9 mouse cellular contexts compared by ENCODE assay signal in genomic region chr1:52098618-52099232, GRCm38 (mm10). TPM values are rescaled to one million over a fixed set of nuclear protein-coding genes. Genes with fewer than 3 reads are reported as not detected.
DNase-seq lines count a peak whose midpoint lies in the region; ATAC-seq and TF ChIP-seq lines count a peak whose summit lies in the region.
"Had no signal": no experiment of that assay in that cellular context is flagged by ENCODE, and none has a peak within 500 bp of the region (broad histone marks: within the 10 kb centered on the region; RNA-seq: fewer than 3 reads in every experiment).

No protein-coding gene starts in this region.

- peak; percentile 18 to 44 for DNase-seq in adrenal gland, postnatal 36 days
- no peak for DNase-seq in adrenal gland, adult 18-20 months (ENCODE audit: low spot score in 2 of 2)
- peak; percentile 23 to 61 for DNase-seq in layer of hippocampus, adult 2 months (ENCODE audit: low spot score in 2 of 2)
- DNase-seq in layer of hippocampus, adult 9-10 months (ENCODE audit: low spot score): no peak
- DNase-seq in T-cell, adult 2 months (ENCODE audit: low spot score): peak; percentile 57
- DNase-seq in urinary bladder, adult 18-20 months (ENCODE audit: low spot score in 2 of 2): no peak

- peak; percentile 84 for ATAC-seq in granulocyte monocyte progenitor cell, adult 5-6 weeks (replicated peaks; ENCODE audit: poor library complexity, severe bottlenecking)
- ATAC-seq in megakaryocyte progenitor cell, adult 5-6 weeks (replicated peaks; ENCODE audit: poor library complexity): peak; percentile 83

- H3K27ac ChIP-seq in layer of hippocampus, adult 2 months: no peak overlapping the region
- H3K27ac ChIP-seq: limb, embryonic 15.5 days had no signal

- peak; percentile 85 for TF ChIP-seq CTCF in layer of hippocampus, adult 2 months (conservative IDR thresholded peaks at IDR 0.05)

- H3K4me3 ChIP-seq in layer of hippocampus, adult 2 months: no peak overlapping the region
- H3K4me3 ChIP-seq: limb, embryonic 15.5 days had no signal

RNA-seq across cellular contexts. Expression of gene Stat1, which starts 20.5 kb away (rescaled TPM):
- total RNA-seq in adrenal gland, postnatal 36 days (2021): 100 to 1,000 TPM in 1 of 2 experiments, 10 to 100 TPM in 1; 88.7 to 112 TPM
- 100 to 1,000 TPM in 1 of 2 experiments, 10 to 100 TPM in 1; 93.0 to 102 TPM for total RNA-seq in adrenal gland, adult 18-20 months (2021)
- total RNA-seq in layer of hippocampus, adult 2 months (2021): 10 to 100 TPM; 22.0 to 23.4 TPM
- 34.7 and 65.5 TPM in 2 replicates for total RNA-seq in granulocyte monocyte progenitor cell, adult 5-6 weeks (2014; fragmentation: Nextera tagmentation)
- 51.1 and 52.7 TPM in 2 replicates for total RNA-seq in granulocyte monocyte progenitor cell, adult 5-6 weeks (2017)
- total RNA-seq in megakaryocyte progenitor cell, adult 5-6 weeks (2015): 55.9 and 59.4 TPM in 2 replicates
- 46.5 and 56.9 TPM in 2 replicates for total RNA-seq in megakaryocyte progenitor cell, adult 5-6 weeks (2017)

Comparison
In these comparisons a context has a peak if more than half of its experiments do, and no peak if none do; other contexts are left out.
1. DNase-seq: peak in adrenal gland, postnatal 36 days (2 of 2), layer of hippocampus, adult 2 months (2 of 2) and T-cell, adult 2 months (single experiment); none in adrenal gland, adult 18-20 months (0 of 2), layer of hippocampus, adult 9-10 months (single experiment) and urinary bladder, adult 18-20 months (0 of 2).